Mouse (Mus musculus) heart, embryonic 13.5 days (tissue): ENCODE measurements at regions not wholly inside any gene's neighbourhood (a gene's known extent, or its start where the extent isn't known, plus 50 kb on each side); places are given as distances from the start of the nearest gene placed in this dataset.

Source experiments
- ATAC-seq: fragments of 200-750 bp; cut with Nextera tagmentation; 2 replicates; pipeline ENCODE4 v1.8.0; 2017; ENCODE audit warnings: moderate TSS enrichment; ENCODE audit not compliant: insufficient number of reproducible peaks, low FRiP score, low TSS enrichment; ENCODE audit errors: extremely low read depth
- H3K27ac ChIP-seq: fragments of 300-500 bp; sonication (generic); replicated peaks from 2 replicates; pipeline ENCODE4 v1.5.1; 2015; ENCODE audit warnings: moderate library complexity, mild to moderate bottlenecking, inconsistent platforms
- H3K27me3 ChIP-seq: fragments of 300-500 bp; sonication (generic); replicated peaks from 2 replicates; pipeline ENCODE4 v1.6.1; 2015; ENCODE audit warnings: mild to moderate bottlenecking, inconsistent platforms
- H3K36me3 ChIP-seq: fragments of 300-500 bp; sonication (generic); 2 replicates; pipeline ENCODE4 v1.6.1; 2015; ENCODE audit warnings: mild to moderate bottlenecking, inconsistent platforms
- H3K4me1 ChIP-seq: fragments of 300-500 bp; sonication (generic); 2 replicates; pipeline ENCODE4 v1.6.1; 2015; ENCODE audit warnings: inconsistent platforms
- H3K4me2 ChIP-seq: fragments of 300-500 bp; sonication (generic); 2 replicates; pipeline ENCODE4 v1.6.1; 2015; ENCODE audit warnings: inconsistent platforms, mild to moderate bottlenecking, moderate library complexity
- H3K4me3 ChIP-seq: fragments of 300-500 bp; sonication (generic); 2 replicates; pipeline ENCODE4 v1.5.1; 2015; ENCODE audit warnings: moderate library complexity, mild to moderate bottlenecking, inconsistent platforms
- H3K9ac ChIP-seq: fragments of 300-500 bp; sonication (generic); 2 replicates; pipeline ENCODE4 v1.6.1; 2015; ENCODE audit warnings: inconsistent platforms, mild to moderate bottlenecking, moderate library complexity
- H3K9me3 ChIP-seq: fragments of 300-500 bp; sonication (generic); 2 replicates; pipeline ENCODE4 v1.6.1; 2016; ENCODE audit warnings: inconsistent platforms
- WGBS: fragments of 180-500 bp; shearing (Covaris S2); methylation state at CpG from one replicate; pipeline ENCODE4 v1.1.7; 2015; ENCODE audit warnings: mixed read lengths; 5-methylcytosine and 5-hydroxymethylcytosine counted together

- no peak for ATAC-seq
- 41% methylated on average over 6 of the region's 6 CpGs for WGBS
These were observed 104.0 kb upstream of the Rapgef5 start for GRCm38 (mm10) chr12:117412257-117412656.

GRCm38 (mm10) chr12:117412779-117413505 is 103.3 kb upstream of the Rapgef5 start:
- Histone ChIP-seq H3K27ac (0 out of 2 replicates have a peak overlapping the region, but pooled peaks have one; percentile 40), H3K4me2 (no peak overlapping the region), H3K4me3 (no peak overlapping the region), H3K36me3 (no peaks in the 10 kb centered on the region), H3K27me3 (no peaks in the 10 kb centered on the region), H3K9me3 (no peaks in the 10 kb centered on the region), H3K4me1 (peaks cover 46% of the 10 kb centered on the region), H3K9ac (no peak overlapping the region)
- no peak for ATAC-seq
- 21% methylated on average over 2 of the region's 2 CpGs for WGBS

More at GRCm38 (mm10) chr12:117412257-117412656, 104.0 kb upstream of the Rapgef5 start:
- H3K27ac ChIP-seq: 0 out of 2 replicates have a peak overlapping the region, but pooled peaks have one; percentile 40
- H3K4me2 ChIP-seq: no peak overlapping the region
- peaks cover 46% of the 10 kb centered on the region for H3K4me1 ChIP-seq
- H3K36me3 ChIP-seq: no peaks in the 10 kb centered on the region
- H3K9me3 ChIP-seq: no peaks in the 10 kb centered on the region
- no peaks in the 10 kb centered on the region for H3K27me3 ChIP-seq
- H3K4me3 ChIP-seq: no peak overlapping the region
- no peak overlapping the region for H3K9ac ChIP-seq

GRCm38 (mm10) chr12:117414020-117414419 is 102.3 kb upstream of the Rapgef5 start:
- Histone ChIP-seq H3K27ac (no peak overlapping the region), H3K4me2 (no peak overlapping the region), H3K36me3 (no peaks in the 10 kb centered on the region), H3K9me3 (no peaks in the 10 kb centered on the region), H3K27me3 (no peaks in the 10 kb centered on the region), H3K9ac (no peak overlapping the region), H3K4me3 (no peak overlapping the region), H3K4me1 (peaks cover 46% of the 10 kb centered on the region)
- 87% methylated on average over 2 of the region's 2 CpGs for WGBS
- ATAC-seq: no peak

GRCm38 (mm10) chr12:117415146-117415545 is 101.1 kb upstream of the Rapgef5 start:
- H3K4me3 ChIP-seq: no peak overlapping the region
- H3K9ac ChIP-seq: no peak overlapping the region
- no peak overlapping the region for H3K27ac ChIP-seq
- ATAC-seq: no peak
- 65% methylated on average over 2 of the region's 2 CpGs for WGBS
- H3K9me3 ChIP-seq: no peaks in the 10 kb centered on the region
- no peak overlapping the region for H3K4me2 ChIP-seq
- no peaks in the 10 kb centered on the region for H3K27me3 ChIP-seq
- H3K36me3 ChIP-seq: no peaks in the 10 kb centered on the region
- peaks cover 42% of the 10 kb centered on the region for H3K4me1 ChIP-seq

GRCm38 (mm10) chr12:117417991-117418390 is 98.3 kb upstream of the Rapgef5 start:
- WGBS: 70% methylated on average over 4 of the region's 4 CpGs
- peaks cover 16% of the 10 kb centered on the region; the same call in 1 of the 2 replicates for H3K4me1 ChIP-seq
- no peaks in the 10 kb centered on the region for H3K9me3 ChIP-seq
- H3K27ac ChIP-seq: no peak overlapping the region
- H3K27me3 ChIP-seq: no peaks in the 10 kb centered on the region
- ATAC-seq: no peak
- H3K4me3 ChIP-seq: no peak overlapping the region
- no peaks in the 10 kb centered on the region for H3K36me3 ChIP-seq
- no peak overlapping the region for H3K4me2 ChIP-seq
- no peak overlapping the region for H3K9ac ChIP-seq

- Histone ChIP-seq H3K27me3 (no peaks in the 10 kb centered on the region), H3K36me3 (no peaks in the 10 kb centered on the region), H3K27ac (no peak overlapping the region), H3K9me3 (no peaks in the 10 kb centered on the region), H3K4me2 (no peak overlapping the region), H3K9ac (no peak overlapping the region), H3K4me3 (no peak overlapping the region), H3K4me1 (peaks cover 3% of the 10 kb centered on the region; the same call in 1 of the 2 replicates)
- ATAC-seq: no peak
- WGBS: 77% methylated on average over 7 of the region's 7 CpGs
These were observed 93.8 kb upstream of the Rapgef5 start for GRCm38 (mm10) chr12:117422315-117422978.

GRCm38 (mm10) chr12:117425363-117426031 is 90.8 kb upstream of the Rapgef5 start:
- H3K9ac ChIP-seq: no peak overlapping the region
- no peak overlapping the region for H3K4me2 ChIP-seq
- no peak overlapping the region for H3K27ac ChIP-seq
- no peak for ATAC-seq
- no peaks in the 10 kb centered on the region for H3K9me3 ChIP-seq
- no peaks in the 10 kb centered on the region for H3K36me3 ChIP-seq
- no peaks in the 10 kb centered on the region for H3K27me3 ChIP-seq
- peaks cover 3% of the 10 kb centered on the region; the same call in 1 of the 2 replicates for H3K4me1 ChIP-seq
- 59% methylated on average over 9 of the region's 9 CpGs for WGBS
- no peak overlapping the region for H3K4me3 ChIP-seq

- Histone ChIP-seq H3K9me3 (no peaks in the 10 kb centered on the region), H3K4me2 (no peak overlapping the region), H3K27ac (no peak overlapping the region), H3K4me3 (no peak overlapping the region), H3K36me3 (no peaks in the 10 kb centered on the region), H3K27me3 (no peaks in the 10 kb centered on the region), H3K9ac (no peak overlapping the region), H3K4me1 (peaks cover 6% of the 10 kb centered on the region)
- ATAC-seq: no peak
- WGBS: 29% methylated on average over 1 of the region's 1 CpGs
These were observed 88.8 kb upstream of the Rapgef5 start for GRCm38 (mm10) chr12:117427431-117427830.

GRCm38 (mm10) chr12:117430886-117431285 is 85.4 kb upstream of the Rapgef5 start:
- no peaks in the 10 kb centered on the region for H3K36me3 ChIP-seq
- no peaks in the 10 kb centered on the region for H3K9me3 ChIP-seq
- no peak overlapping the region for H3K4me2 ChIP-seq
- H3K27me3 ChIP-seq: no peaks in the 10 kb centered on the region
- WGBS: 74% methylated on average over 4 of the region's 4 CpGs
- H3K4me3 ChIP-seq: no peak overlapping the region
- no peak for ATAC-seq
- peaks cover 9% of the 10 kb centered on the region for H3K4me1 ChIP-seq
- no peak overlapping the region for H3K9ac ChIP-seq
- no peak overlapping the region for H3K27ac ChIP-seq

GRCm38 (mm10) chr12:117432788-117433187 is 83.5 kb upstream of the Rapgef5 start:
- no peak overlapping the region for H3K27ac ChIP-seq
- H3K36me3 ChIP-seq: no peaks in the 10 kb centered on the region
- ATAC-seq: no peak
- H3K4me3 ChIP-seq: no peak overlapping the region
- WGBS: 46% methylated on average over 1 of the region's 1 CpGs
- peaks cover 9% of the 10 kb centered on the region for H3K4me1 ChIP-seq
- H3K9ac ChIP-seq: no peak overlapping the region
- H3K4me2 ChIP-seq: no peak overlapping the region
- H3K27me3 ChIP-seq: no peaks in the 10 kb centered on the region
- H3K9me3 ChIP-seq: no peaks in the 10 kb centered on the region

- no peak for ATAC-seq
- H3K27ac ChIP-seq: no peak overlapping the region
- H3K4me1 ChIP-seq: peaks cover 12% of the 10 kb centered on the region
- no peak overlapping the region for H3K4me3 ChIP-seq
- H3K9ac ChIP-seq: no peak overlapping the region
- no peaks in the 10 kb centered on the region for H3K27me3 ChIP-seq
- 61% methylated on average over 4 of the region's 4 CpGs for WGBS
- no peaks in the 10 kb centered on the region for H3K36me3 ChIP-seq
- no peak overlapping the region for H3K4me2 ChIP-seq
- H3K9me3 ChIP-seq: no peaks in the 10 kb centered on the region
These were observed 79.3 kb upstream of the Rapgef5 start for GRCm38 (mm10) chr12:117437011-117437410.
